Mouse (Mus musculus): ENCODE results near the gene Hivep3.

Gene Hivep3

GRCm38 (mm10) chr4:120023221-120023840 lies 289.7 kb downstream of the Hivep3 start:
- no peak for DNase-seq

- DNase-seq = no peak
These were observed 290.5 kb downstream of the Hivep3 start for GRCm38 (mm10) chr4:120024071-120024470.

- no peak for DNase-seq
These were observed 294.1 kb downstream of the Hivep3 start for GRCm38 (mm10) chr4:120027671-120028070.

GRCm38 (mm10) chr4:120029937-120030336 lies 296.4 kb downstream of the Hivep3 start:
- DNase-seq = no peak

- peak; percentile 67 to 69 for DNase-seq
These were observed 298.9 kb downstream of the Hivep3 start for GRCm38 (mm10) chr4:120032320-120032983.

- no peak for DNase-seq
These were observed 299.4 kb downstream of the Hivep3 start for GRCm38 (mm10) chr4:120032984-120033355.

- no peak for DNase-seq
These were observed 302.7 kb downstream of the Hivep3 start for GRCm38 (mm10) chr4:120036294-120036693.

- no peak for DNase-seq
These were observed 303.4 kb downstream of the Hivep3 start for GRCm38 (mm10) chr4:120037007-120037406.

GRCm38 (mm10) chr4:120041520-120041919 lies 307.9 kb downstream of the Hivep3 start:
- DNase-seq = no peak

GRCm38 (mm10) chr4:120042480-120042879 lies 308.9 kb downstream of the Hivep3 start:
- no peak for DNase-seq

- DNase-seq = no peak
These were observed 311.0 kb downstream of the Hivep3 start for GRCm38 (mm10) chr4:120044612-120045011.

GRCm38 (mm10) chr4:120045131-120045537 lies 311.6 kb downstream of the Hivep3 start:
- DNase-seq = no peak

GRCm38 (mm10) chr4:120045871-120046270 lies 312.3 kb downstream of the Hivep3 start:
- DNase-seq = no peak

- no peak for DNase-seq
These were observed 313.5 kb downstream of the Hivep3 start for GRCm38 (mm10) chr4:120047060-120047459.

GRCm38 (mm10) chr4:120048274-120048673 lies 314.7 kb downstream of the Hivep3 start:
- no peak for DNase-seq

- no peak for DNase-seq
These were observed 316.3 kb downstream of the Hivep3 start for GRCm38 (mm10) chr4:120049857-120050256.

GRCm38 (mm10) chr4:120052481-120052880 lies 318.9 kb downstream of the Hivep3 start:
- no peak for DNase-seq

GRCm38 (mm10) chr4:120053026-120054005 lies 319.7 kb downstream of the Hivep3 start:
- DNase-seq = no peak

GRCm38 (mm10) chr4:120054145-120054544 lies 320.6 kb downstream of the Hivep3 start:
- DNase-seq = peak; percentile 33 to 39

GRCm38 (mm10) chr4:120056451-120056850 lies 322.9 kb downstream of the Hivep3 start:
- no peak for DNase-seq

- no peak for DNase-seq
These were observed 323.9 kb downstream of the Hivep3 start for GRCm38 (mm10) chr4:120057529-120057928.

- DNase-seq = no peak
These were observed 324.6 kb downstream of the Hivep3 start for GRCm38 (mm10) chr4:120058157-120058556.

GRCm38 (mm10) chr4:120058794-120059193 lies 325.2 kb downstream of the Hivep3 start:
- DNase-seq = no peak

All from lung, adult 18-20 months (tissue).